Mouse (Mus musculus): Measurements from ENCODE around the gene Sp3.

GRCm38 (mm10) chr2:72985516-72985915 is 5.3 kb upstream of the Sp3 start:
- TF ChIP-seq POLR2A (IDR thresholded peaks at IDR 0.05; ENCODE audit: borderline replicate concordance, control insufficient read depth, low read depth, low read length) (no peak), CTCF (IDR thresholded peaks at IDR 0.05; ENCODE audit: control insufficient read depth, insufficient read depth, low read length) (no peak)

Measured in bone marrow, adult 2 months (tissue).